Mouse (Mus musculus) liver, embryonic 14 days (tissue): ENCODE measurements around the gene Lbh. TPM values are rescaled to one million over a fixed set of nuclear protein-coding genes. Genes with fewer than 3 reads are reported as not detected.

ENCODE experiments used
- polyA plus RNA-seq: library from polyadenylated mRNA; depleted of rRNA; stranded (reverse); fragments of >200 nt; gene quantifications from 2 replicates; pipeline ENCODE4 v1.2.3, GENCODE M21; 2012; rRNA removed

The Lbh gene
- polyA plus RNA-seq: 5.8 and 6.6 TPM in 2 replicates

GRCm38 (mm10) chr17:72918053-72918452, at the start of gene Lbh:
Gene Lbh (plus strand): TSS chr17:72918305.

Other genes with a start within 250 kb of the Lbh start
- gene Ypel5, start 81.9 kb upstream of the Lbh start, polyA plus RNA-seq: 28.3 and 34.5 TPM in 2 replicates
- 1.4 and 2.1 TPM in 2 replicates for gene Lclat1, start 189.7 kb downstream of the Lbh start, polyA plus RNA-seq